Mouse (Mus musculus) embryonic facial prominence, embryonic 15.5 days (tissue): ENCODE data around the gene Pm20d2. TPM values are rescaled to one million over a fixed set of nuclear protein-coding genes. Genes with fewer than 3 reads are reported as not detected.
A peak's percentile ranks its signal among the peaks of the same experiment; 100 is the strongest.

Experiments
- ATAC-seq: fragments of 200-750 bp; cut with Nextera tagmentation; 2 replicates; pipeline ENCODE4 v1.8.0; 2017; ENCODE audit warnings: low read depth, moderate TSS enrichment; ENCODE audit not compliant: insufficient number of reproducible peaks, low FRiP score, low TSS enrichment
- H3K27ac ChIP-seq: fragments of 300-500 bp; sonication (generic); replicated peaks from 2 replicates; pipeline ENCODE4 v1.5.1; 2015; ENCODE audit warnings: mild to moderate bottlenecking, inconsistent platforms
- H3K27me3 ChIP-seq: fragments of 300-500 bp; sonication (generic); 2 replicates; pipeline ENCODE4 v1.6.1; 2015; ENCODE audit warnings: inconsistent platforms
- H3K36me3 ChIP-seq: fragments of 300-500 bp; sonication (generic); 2 replicates; pipeline ENCODE4 v1.6.1; 2015; ENCODE audit warnings: mild to moderate bottlenecking, inconsistent platforms
- H3K4me1 ChIP-seq: fragments of 300-500 bp; sonication (generic); 2 replicates; pipeline ENCODE4 v1.6.1; 2015; ENCODE audit warnings: inconsistent platforms
- H3K4me2 ChIP-seq: fragments of 300-500 bp; sonication (generic); replicated peaks from 2 replicates; pipeline ENCODE4 v1.6.1; 2015; ENCODE audit warnings: mild to moderate bottlenecking, inconsistent platforms
- H3K4me3 ChIP-seq: fragments of 300-500 bp; sonication (generic); replicated peaks from 2 replicates; pipeline ENCODE4 v1.5.1; 2015; ENCODE audit warnings: mild to moderate bottlenecking, inconsistent platforms
- H3K9ac ChIP-seq: fragments of 300-500 bp; sonication (generic); 2 replicates; pipeline ENCODE4 v1.6.1; 2015; ENCODE audit warnings: inconsistent platforms
- H3K9me3 ChIP-seq: fragments of 300-500 bp; sonication (generic); replicated peaks from 2 replicates; pipeline ENCODE4 v1.6.1; 2016; ENCODE audit warnings: inconsistent platforms
- WGBS: fragments of 180-500 bp; shearing (Covaris S2); methylation state at CpG from one replicate; pipeline ENCODE4 v1.1.7; 2015; 5-methylcytosine and 5-hydroxymethylcytosine counted together
- polyA plus RNA-seq: library from polyadenylated mRNA; unstranded; fragments of >200 nt; fragmentation: Nextera tagmentation; extraction: Ambion mirVana; gene quantifications from 2 replicates; pipeline ENCODE4 v1.2.1, GENCODE M21; 2015

Gene Pm20d2
- polyA plus RNA-seq, 1 experiment from 2014 or later, result 2.5 TPM

DNA sequence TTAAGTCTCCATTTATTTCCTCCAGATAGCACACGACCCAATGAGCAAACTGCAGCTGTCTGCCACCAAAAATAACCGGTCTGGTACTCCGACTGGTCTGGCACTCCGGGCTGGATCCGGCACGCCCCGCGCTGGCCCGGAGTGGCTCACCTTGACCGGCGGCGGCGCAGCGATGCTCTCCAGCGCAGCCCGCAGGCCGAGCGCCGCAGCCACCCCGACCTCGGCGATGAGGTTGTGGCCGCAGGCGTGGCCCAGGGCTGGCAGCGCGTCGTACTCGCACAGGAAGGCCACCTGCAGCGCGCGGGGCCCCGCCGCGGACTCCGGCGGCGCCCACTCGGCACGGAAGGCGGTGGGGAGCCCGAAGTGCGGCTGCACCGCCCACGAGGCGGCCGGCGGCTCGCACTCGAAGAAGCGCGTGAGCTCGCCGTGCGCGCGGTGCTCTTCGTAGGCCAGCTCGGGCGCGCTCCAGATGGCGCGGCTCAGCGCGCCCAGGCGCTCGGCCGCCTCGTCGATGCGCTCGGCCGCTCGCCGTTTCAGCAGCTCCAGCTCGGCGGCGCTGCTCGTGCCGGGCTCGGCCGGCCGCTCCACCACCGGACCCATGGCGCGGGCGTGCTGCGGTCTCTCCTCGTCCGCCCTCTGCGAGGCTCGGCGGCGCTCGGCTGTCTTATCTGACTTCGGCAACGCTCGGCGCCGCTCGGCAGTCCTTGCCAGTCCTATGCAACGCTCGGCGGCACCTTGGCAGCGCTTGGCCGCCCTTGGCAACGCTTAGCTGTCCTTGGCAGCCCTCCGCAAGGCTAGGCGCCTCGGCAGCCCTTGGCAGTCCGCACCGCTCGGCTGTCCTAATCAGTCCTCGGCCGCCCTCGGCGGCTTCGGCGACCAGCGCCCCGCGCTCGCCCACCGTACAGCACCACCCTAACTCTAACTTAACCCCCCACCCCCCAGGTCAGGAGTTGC lies 479 bp downstream of the Pm20d2 start:
- Histone ChIP-seq H3K9ac (peak overlapping the region; percentile 59), H3K36me3 (no peaks in the 10 kb centered on the region), H3K4me2 (peak overlapping the region; percentile 86), H3K27ac (peak overlapping the region; percentile 90), H3K27me3 (peaks cover 2% of the 10 kb centered on the region; the same call in 1 of the 2 replicates), H3K9me3 (no peaks in the 10 kb centered on the region), H3K4me1 (0 out of 2 replicates have a peak, but pooled peaks cover 4% of the 10 kb centered on the region), H3K4me3 (peak overlapping the region; percentile 57)
- ATAC-seq, result peak; percentile 90
- under 1% methylated on average over 123 of the region's 123 CpGs for WGBS

GRCm38 (mm10) chr4:33188164-33188563 lies 1.4 kb downstream of the Pm20d2 start:
- 11% methylated on average over 9 of the region's 9 CpGs for WGBS
- Histone ChIP-seq H3K9me3 (no peaks in the 10 kb centered on the region), H3K4me3 (peak overlapping the region; percentile 57), H3K4me2 (peak overlapping the region; percentile 86), H3K4me1 (0 out of 2 replicates have a peak, but pooled peaks cover 4% of the 10 kb centered on the region), H3K27ac (peak overlapping the region; percentile 90; the same call in 1 of the 2 replicates), H3K27me3 (peaks cover 2% of the 10 kb centered on the region; the same call in 1 of the 2 replicates), H3K36me3 (no peaks in the 10 kb centered on the region), H3K9ac (no peak overlapping the region)
- no peak for ATAC-seq

- H3K36me3 ChIP-seq, result no peaks in the 10 kb centered on the region
- H3K9ac ChIP-seq, result no peak overlapping the region
- H3K27me3 ChIP-seq, result peaks cover 2% of the 10 kb centered on the region; the same call in 1 of the 2 replicates
- WGBS, result 76% methylated on average over 5 of the region's 5 CpGs
- no peak overlapping the region for H3K4me2 ChIP-seq
- no peaks in the 10 kb centered on the region for H3K4me1 ChIP-seq
- H3K4me3 ChIP-seq, result no peak overlapping the region
- no peaks in the 10 kb centered on the region for H3K9me3 ChIP-seq
- ATAC-seq, result no peak
- no peak overlapping the region for H3K27ac ChIP-seq
These were observed 6.1 kb downstream of the Pm20d2 start for GRCm38 (mm10) chr4:33183477-33183876.

DNA sequence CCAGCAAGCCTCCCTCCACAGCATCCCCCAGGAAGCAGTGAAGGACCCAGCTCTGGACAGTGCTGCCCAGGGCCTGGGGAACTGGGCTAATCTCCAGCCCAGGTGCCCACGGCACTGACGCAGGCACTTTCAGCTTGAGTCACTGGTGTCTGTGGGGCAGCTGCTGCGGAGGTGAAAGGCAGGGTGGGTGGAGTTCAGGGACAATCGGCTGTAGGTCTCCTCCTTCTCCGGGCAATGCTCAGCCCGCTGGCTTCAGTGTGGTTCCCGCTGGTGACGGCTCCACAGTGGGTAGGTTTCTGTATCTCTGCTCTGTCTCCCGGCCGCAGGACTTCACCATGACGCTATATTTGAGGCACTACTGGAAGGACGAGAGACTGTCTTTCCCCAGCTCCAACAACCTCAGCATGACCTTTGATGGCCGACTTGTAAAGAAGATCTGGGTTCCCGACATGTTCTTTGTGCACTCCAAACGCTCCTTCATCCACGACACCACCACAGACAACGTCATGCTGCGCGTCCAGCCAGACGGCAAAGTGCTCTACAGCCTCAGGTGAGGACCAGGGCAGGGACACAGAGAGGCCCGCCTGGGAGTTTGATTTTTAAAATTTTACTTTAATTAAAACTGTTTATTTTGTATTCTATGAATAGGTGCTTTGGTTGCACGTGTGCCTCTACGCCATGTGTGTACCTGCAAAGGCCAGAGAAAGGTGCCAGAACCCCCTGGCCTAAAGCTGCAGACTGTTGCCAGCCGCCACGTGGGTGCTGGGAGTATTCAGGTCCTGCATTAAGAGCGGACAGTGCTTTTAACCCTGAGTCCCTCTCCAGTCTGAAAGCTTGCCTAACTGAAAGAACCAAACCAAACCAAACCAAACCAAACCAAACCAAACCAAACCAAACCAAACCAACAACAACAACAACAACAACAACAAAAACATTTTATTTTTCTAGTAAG lies 37.2 kb downstream of the Pm20d2 start:
- ATAC-seq, result no peak
- no peaks in the 10 kb centered on the region for H3K9me3 ChIP-seq
- no peak overlapping the region for H3K27ac ChIP-seq
- no peaks in the 10 kb centered on the region for H3K27me3 ChIP-seq
- H3K36me3 ChIP-seq, result no peaks in the 10 kb centered on the region
- no peak overlapping the region for H3K4me2 ChIP-seq
- no peaks in the 10 kb centered on the region for H3K4me1 ChIP-seq
- 82% methylated on average over 26 of the region's 26 CpGs for WGBS
- no peak overlapping the region for H3K4me3 ChIP-seq
- H3K9ac ChIP-seq, result no peak overlapping the region

GRCm38 (mm10) chr4:33149150-33149549 lies 40.4 kb downstream of the Pm20d2 start:
- H3K4me2 ChIP-seq, result no peak overlapping the region
- no peak for ATAC-seq

DNA sequence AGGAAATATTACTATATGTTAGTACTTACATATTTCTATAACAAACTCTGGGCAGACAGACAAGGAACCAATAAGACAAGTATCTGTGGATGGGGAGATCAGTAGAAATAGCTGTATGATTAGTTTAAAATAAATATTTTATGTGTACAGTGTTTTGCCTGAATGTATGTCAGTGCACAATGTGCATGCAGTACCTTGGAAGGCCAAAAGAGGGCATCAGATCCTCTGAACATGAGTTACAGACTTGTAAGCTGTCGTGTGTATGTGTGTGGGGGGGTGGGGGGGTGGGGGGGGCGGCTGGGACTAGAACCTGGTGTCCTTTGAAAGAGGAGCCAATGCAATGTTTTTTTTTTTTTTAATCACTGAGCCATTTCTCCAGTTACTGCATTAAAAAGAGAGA lies 41.7 kb downstream of the Pm20d2 start:
- H3K4me3 ChIP-seq, result no peak overlapping the region

More at GRCm38 (mm10) chr4:33149150-33149549, 40.4 kb downstream of the Pm20d2 start:
- 48% methylated on average over 7 of the region's 7 CpGs for WGBS
- no peak overlapping the region for H3K27ac ChIP-seq
- no peak overlapping the region for H3K9ac ChIP-seq
- no peak overlapping the region for H3K4me3 ChIP-seq
- no peaks in the 10 kb centered on the region for H3K36me3 ChIP-seq
- H3K9me3 ChIP-seq, result no peaks in the 10 kb centered on the region
- no peaks in the 10 kb centered on the region for H3K27me3 ChIP-seq
- no peaks in the 10 kb centered on the region for H3K4me1 ChIP-seq

GRCm38 (mm10) chr4:33146679-33147291 lies 42.8 kb downstream of the Pm20d2 start:
- Histone ChIP-seq H3K9me3 (no peaks in the 10 kb centered on the region), H3K9ac (no peak overlapping the region), H3K36me3 (no peaks in the 10 kb centered on the region), H3K27me3 (no peaks in the 10 kb centered on the region), H3K4me1 (no peaks in the 10 kb centered on the region), H3K4me2 (peak overlapping the region; percentile 23), H3K4me3 (no peak overlapping the region), H3K27ac (no peak overlapping the region)
- 33% methylated on average over 20 of the region's 20 CpGs for WGBS
- ATAC-seq, result no peak

More for the DNA sequence above, 41.7 kb downstream of the Pm20d2 start:
- H3K27me3 ChIP-seq, result no peaks in the 10 kb centered on the region
- H3K4me2 ChIP-seq, result no peak overlapping the region
- no peak overlapping the region for H3K9ac ChIP-seq
- H3K27ac ChIP-seq, result no peak overlapping the region
- no peak for ATAC-seq
- H3K9me3 ChIP-seq, result no peaks in the 10 kb centered on the region
- 0% methylated on average over 2 of the region's 2 CpGs for WGBS
- H3K4me1 ChIP-seq, result no peaks in the 10 kb centered on the region
- H3K36me3 ChIP-seq, result no peaks in the 10 kb centered on the region

- Histone ChIP-seq H3K9ac (no peak within 1 kb of the TSS), H3K4me1 (no peaks in the 10 kb centered on the region), H3K4me2 (no peak within 1 kb of the TSS), H3K27me3 (no peaks in the 10 kb centered on the region), H3K36me3 (no peaks in the 10 kb centered on the region), H3K4me3 (no peak within 1 kb of the TSS), H3K27ac (no peak within 1 kb of the TSS), H3K9me3 (no peaks in the 10 kb centered on the region)
- WGBS, result 47% methylated on average over 11 of the region's 11 CpGs
- ATAC-seq, result no peak
These were observed 57.3 kb downstream of the Pm20d2 start, which contains the start of gene Gabrr1 for GRCm38 (mm10) chr4:33132221-33132620. Gene Gabrr1 (plus strand): TSS chr4:33132521.

DNA sequence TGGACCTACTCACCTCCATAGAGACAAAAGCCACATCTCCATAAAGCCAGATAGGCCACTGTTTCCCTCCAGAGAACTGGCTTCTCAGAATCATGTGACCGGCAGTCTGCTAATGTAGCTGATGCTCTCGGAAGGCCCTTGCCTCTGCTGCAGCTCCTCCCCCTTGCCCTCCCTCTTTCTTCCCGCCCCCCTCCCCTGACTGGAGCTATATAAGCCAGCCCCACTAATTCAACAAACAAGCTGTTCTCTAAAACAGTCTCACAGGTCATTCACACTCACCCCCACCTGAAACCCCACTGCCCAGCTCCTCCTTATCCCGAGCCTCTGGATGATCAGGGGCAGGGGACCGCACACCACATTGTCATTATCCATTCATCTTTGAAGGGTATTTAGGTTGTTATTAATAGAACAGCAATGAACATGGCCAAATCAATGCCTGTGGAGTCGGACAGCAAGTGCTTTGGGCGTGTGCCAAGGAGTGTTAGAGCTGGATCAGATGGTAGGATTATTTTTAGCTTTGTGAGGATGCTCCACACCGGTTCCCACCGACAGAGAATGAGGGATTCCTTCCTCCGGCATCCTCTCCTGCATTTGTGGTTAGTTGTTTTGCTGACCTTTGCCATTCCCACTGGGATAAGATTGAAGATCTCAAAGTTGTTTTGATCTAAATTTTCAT lies 64.0 kb downstream of the Pm20d2 start:
- no peak overlapping the region for H3K9ac ChIP-seq
- H3K4me3 ChIP-seq, result no peak overlapping the region
- no peak overlapping the region for H3K4me2 ChIP-seq
- 56% methylated on average over 10 of the region's 10 CpGs for WGBS
- ATAC-seq, result no peak
- no peak overlapping the region for H3K27ac ChIP-seq
- H3K27me3 ChIP-seq, result no peaks in the 10 kb centered on the region
- H3K36me3 ChIP-seq, result no peaks in the 10 kb centered on the region
- H3K4me1 ChIP-seq, result no peaks in the 10 kb centered on the region
- H3K9me3 ChIP-seq, result no peaks in the 10 kb centered on the region

GRCm38 (mm10) chr4:33124493-33124892 lies 65.0 kb downstream of the Pm20d2 start:
- Histone ChIP-seq H3K9ac (no peak overlapping the region), H3K4me1 (no peaks in the 10 kb centered on the region), H3K27ac (no peak overlapping the region), H3K4me2 (no peak overlapping the region), H3K27me3 (no peaks in the 10 kb centered on the region), H3K36me3 (no peaks in the 10 kb centered on the region), H3K9me3 (no peaks in the 10 kb centered on the region), H3K4me3 (no peak overlapping the region)
- WGBS, result 82% methylated on average over 6 of the region's 6 CpGs
- ATAC-seq, result no peak; the same call in 1 of the 2 replicates
